Mouse (Mus musculus) frontal cortex, postnatal 10 days (tissue): Measurements from ENCODE around the gene Parva.

Experiments
- DNase-seq, 2 experiments: peaks; one replicate each; pipeline ENCODE4 v3.0.0; 2022; ENCODE audit warnings: low spot score in 2 of 2, mixed read lengths in 1 of 2

The Parva gene

DNA sequence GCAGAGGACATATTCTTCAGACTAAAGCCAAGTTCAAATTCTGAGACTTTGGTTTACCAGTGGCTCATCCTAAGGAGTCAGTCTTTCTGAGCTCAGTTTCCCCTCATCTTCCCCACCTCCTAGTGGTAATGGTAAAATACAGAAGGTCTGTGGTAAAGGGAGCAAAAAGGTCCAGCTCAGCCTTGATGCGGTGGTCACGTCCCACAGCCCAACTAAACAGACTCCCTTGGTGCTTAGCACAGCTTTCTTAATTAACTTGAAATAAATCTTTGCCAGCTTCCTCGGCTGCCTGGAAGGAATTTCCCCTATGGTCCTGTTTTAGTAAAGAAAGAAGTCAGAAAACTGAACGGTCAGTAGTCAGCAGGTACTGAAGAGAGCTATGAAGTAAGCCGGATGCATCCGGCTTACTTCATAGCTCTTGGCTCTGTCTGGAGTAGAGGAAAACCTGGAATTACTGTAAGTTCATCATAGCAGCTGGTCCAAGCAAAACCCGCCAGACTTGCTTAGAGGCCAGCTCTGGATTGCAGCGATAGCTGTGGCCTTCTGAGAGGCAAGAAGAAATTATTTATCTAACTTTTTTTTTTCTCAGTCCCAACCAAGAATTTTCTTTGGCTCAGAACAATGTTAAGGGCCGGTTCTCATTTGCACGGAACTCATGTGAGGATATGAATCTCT is 176.3 kb downstream of the Parva start:
- DNase-seq: no peak

DNA sequence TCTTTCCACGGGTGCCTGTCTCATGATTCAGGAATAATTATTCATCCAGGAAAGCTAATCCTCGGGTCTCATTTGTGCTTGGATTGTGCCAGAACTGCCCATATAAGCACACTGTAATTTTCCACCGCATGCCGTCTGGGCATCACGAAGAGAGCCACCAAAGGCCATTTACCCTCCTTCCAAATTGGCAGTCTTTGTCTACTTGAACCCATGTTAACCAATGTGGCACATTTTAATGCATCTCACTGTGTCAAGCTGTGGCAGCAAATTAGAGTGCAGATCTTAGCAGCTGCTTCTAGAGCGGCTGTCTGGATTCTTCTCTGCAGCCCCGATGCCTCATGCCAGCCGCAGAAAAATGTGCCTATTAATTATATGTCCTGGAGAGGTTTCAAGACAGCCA is 176.9 kb downstream of the Parva start:
- DNase-seq: no peak

DNA sequence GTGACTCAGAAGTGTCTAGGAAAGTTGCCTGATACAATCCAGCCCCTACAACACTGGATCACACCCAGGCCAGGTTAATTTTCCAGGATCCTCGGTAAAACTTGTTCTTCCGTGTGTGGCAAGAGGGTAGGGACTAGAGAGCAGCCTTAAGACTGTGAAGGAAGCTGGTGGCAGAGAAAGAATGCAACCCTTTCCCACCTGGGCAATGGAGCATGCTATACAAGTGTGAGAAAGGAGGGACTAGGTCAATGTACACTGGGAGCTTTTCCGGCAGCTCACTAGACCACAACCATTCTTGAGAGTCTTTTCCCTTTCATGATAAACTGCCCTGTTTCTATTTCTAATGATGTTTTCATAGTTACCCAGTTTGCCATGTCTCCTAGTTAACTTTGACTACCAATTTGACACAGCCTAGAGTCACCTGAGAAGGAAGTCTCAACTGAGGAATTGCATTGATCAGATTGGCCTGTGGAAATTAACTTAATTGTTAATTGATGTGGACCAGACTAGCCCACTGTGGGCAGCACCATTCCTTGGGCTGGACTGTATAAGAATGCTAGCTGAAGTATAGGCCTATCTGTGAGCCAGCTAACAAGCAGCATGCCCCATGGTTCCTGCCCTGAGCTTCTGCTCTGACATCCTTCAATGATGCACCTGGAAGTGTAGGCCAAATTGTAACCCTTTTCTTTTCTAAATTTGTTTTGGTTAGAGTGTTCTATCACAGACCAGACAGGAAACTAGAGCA is 186.9 kb downstream of the Parva start:
- no peak for DNase-seq

DNA sequence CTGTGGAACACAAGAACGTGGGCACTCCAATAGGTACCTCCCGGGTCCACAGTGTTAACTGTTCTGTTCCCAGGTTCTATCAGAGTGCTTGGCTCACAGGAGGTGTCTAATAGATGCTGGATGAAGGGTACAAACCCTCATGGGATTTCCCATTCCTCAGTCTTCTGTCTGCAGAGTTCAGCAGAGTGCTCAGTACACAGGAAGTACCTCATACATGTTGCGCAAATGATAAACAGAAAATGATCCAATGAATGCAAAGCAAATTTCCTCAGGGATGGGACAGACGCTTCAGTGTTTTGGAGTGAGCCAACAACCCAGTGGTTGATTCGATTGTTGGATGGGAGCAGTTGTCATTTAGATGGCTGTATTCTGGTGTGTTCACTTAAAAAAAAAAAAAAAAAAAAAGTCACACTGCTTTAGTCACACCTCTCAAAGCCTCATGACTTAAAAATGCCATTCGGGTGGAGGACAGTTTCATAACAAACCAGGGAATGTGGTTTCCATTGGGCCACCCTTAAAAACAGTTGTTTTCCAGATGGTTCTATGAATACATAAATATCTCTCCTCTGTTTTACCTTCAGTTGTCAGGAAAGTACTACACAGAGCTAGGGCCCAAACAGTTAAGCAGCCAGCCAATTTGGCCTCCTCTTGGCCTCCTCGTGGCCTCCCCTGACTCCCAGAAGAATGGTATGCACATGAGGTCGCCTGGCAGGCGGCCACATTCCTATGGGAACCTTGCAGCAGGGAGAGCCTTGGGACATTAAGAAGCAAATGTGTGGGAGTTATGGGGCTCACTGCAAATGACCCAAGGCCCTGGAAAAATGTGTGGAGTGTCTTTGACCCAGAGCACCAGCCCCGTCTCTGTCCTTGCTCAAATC is 187.7 kb downstream of the Parva start:
- DNase-seq: no peak

DNA sequence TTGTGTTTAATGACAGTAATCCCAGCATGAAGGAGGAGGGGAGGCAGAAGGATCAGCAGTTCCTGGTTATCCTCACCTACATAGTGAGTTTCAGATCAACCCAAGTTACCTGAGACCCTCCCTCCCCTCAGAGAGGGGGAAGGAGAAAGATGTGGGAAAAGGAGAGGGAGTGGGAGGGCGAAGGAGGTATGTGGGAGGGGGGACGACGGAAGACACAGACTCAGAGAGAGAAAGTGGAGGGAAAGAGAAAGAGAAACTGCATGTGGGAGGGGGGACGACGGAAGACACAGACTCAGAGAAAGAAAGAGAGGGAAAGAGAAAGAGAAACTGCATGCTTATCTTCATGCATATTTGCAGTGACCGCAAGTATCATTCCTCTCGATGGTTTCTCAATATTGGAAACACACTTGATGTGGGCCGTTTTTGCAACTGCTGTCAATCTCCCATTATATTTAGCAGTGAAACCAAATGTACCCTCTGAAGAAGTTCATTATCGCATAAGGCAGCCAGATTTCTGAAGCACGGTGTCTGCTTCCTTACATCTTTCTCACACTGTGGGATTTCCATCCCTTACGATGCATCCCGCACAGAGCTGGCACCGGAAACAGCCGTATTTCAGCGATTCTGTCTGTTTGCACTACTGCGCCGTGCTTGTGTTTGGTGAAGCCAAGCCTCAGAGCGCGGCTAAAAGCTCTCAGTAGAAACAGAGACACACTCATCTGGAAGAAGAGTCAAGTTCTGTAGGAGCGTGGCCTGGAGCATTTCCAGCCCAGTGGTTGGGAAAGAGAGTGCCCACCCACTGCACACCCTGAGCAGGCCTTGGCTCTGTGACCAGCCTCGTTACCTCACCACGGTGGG is 193.2 kb downstream of the Parva start:
- DNase-seq: no peak

DNA sequence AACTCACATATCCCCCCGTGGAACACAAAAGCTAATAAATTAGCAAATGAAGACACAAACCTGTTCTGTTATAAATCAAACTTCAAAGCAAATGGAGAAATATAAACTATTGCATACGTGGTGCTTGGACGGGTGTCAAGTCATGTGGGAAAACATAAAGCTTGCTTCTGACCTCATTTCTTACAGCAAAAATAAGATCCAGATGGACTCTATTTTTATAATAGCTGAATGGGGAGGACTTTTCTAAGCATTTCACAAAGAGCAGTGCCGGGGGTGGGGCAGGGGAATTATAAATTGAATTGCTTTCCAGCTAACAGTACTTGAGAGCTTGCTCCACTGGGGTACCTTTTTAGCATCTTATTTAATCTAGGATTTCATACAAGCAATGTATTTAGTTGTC is 200.2 kb downstream of the Parva start:
- no peak for DNase-seq

DNA sequence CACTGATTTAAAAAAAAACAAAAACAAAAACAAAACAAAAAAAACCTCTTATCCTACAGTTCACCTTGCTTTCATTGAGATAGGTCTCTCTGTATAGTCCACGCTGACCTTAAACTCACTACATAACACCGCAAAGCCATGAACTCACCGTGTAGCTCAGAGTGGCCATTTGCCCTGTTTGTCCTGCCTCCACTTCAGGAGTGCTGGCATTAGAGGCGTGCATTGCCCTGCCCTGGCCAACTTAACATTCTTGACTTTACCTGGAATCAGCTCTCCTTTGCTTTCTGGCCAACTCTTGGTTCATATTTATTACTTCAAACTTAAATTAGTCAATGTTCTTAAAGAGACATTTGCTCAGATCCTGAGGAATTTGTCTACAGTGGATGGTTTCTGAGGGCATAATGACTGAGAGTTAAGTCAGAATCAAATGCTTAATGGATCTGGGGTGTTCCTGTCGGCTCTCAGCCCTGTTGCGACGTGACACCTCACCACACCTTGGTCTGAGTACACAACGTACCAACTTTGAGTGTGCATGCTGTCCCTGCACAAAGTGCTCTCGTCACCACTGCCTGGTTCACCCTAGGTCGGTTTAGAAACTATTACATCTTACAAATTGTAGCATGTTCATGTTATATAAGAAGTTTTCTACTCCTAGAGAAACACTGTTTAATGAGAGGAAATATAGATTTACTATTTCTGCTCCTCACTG is 207.4 kb downstream of the Parva start:
- no peak for DNase-seq

DNA sequence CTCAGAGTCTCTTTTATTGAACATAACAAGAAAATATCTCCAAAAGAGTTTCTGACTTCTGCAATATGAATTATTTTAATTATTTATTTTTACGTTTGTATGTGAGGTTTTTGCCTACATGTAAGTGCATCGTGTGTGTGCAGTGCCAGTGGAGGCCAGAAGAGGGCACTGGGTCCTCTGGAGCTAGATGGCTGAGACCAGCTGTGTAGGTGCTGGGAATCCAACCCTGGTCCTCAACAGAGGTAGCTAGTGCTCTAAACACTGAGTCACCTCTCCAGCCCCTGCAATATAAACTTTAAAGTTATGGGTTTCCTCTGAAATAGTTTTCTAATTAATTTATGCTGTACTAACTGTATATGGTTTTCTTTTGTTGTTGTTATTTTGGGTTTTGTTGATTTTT is 208.6 kb downstream of the Parva start:
- DNase-seq: no peak
